Mouse (Mus musculus): ENCODE measurements around the gene Slain1.

- no peak for TF ChIP-seq CTCF (conservative IDR thresholded peaks at IDR 0.05; ENCODE audit: low read length)
- no peak for TF ChIP-seq NANOG (IDR thresholded peaks at IDR 0.05; ENCODE audit: borderline replicate concordance, low read length)
- no peak for TF ChIP-seq POU5F1 (IDR thresholded peaks at IDR 0.05; ENCODE audit: borderline replicate concordance, low read length)
These were observed 73.8 kb downstream of the Slain1 start for GRCm38 (mm10) chr14:103723841-103724240.

Data from E14TG2a.4 (cell line).